Mouse (Mus musculus) gastrocnemius, postnatal 25 days (tissue): ENCODE data around the gene Nfatc2. TPM values are rescaled to one million over a fixed set of nuclear protein-coding genes. Genes with fewer than 3 reads are reported as not detected.

Experiments
- DNase-seq: peaks from one replicate; pipeline ENCODE4 v3.0.0; 2022
- microRNA-seq, 2 experiments: library from miRNA; unstranded; fragments of <30 nt; microRNA quantifications; one replicate each; pipeline ENCODE4 v1.2.0; 2021; ENCODE audit warnings: borderline replicate concordance in 2 of 2
- total RNA-seq, 2 experiments: library from RNA; stranded (reverse); gene quantifications; 1 replicate in 1 of 2; 2 replicates in 1 of 2; pipeline ENCODE4 v1.2.3; 2021

Gene Nfatc2
- total RNA-seq, 2 experiments from 2014 or later = 6.4 to 7.7 TPM

DNA sequence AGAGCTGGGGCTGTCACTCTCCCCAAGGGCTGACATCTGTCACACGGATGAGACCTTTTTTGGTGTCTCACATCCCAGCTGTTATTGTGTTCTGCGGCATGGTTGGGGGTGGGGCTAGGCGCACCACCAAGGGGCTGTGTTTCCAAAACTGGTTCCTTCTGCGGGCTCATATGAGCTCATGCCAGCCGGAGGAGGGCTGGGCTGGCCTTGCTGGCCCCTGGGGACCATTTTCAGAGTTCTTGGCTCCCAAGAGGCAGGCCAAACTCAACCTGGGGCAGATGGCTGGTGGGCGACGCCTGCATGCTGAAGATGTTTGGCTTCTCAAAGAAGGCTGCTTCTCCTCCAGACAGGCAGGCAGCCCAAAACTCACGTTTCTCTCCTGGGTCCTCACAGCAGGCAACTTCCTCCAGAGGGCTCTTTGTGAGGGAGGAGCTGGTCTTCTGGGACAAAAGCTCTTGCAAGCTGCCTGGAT lies 162.4 kb downstream of the Nfatc2 start:
- no peak for DNase-seq

DNA sequence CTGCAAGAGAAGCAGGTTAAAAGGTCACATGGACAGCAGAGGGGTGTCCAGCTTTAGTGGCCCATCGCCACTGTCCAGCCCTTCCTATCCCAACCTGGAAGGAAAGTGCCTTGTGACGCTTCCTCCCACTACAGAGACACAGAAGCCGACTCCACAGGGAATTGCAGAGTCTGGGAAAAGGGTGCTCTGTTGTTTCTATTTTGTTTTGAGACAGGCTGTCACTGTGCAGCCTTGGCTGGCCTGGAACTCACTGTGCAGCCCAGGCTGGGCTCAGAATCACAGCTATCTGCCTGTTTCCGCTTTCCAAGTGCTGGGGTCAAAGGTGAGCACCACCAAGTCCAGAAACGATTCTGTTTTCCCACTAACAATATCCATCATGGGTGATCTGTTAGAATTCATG lies 167.3 kb downstream of the Nfatc2 start:
- DNase-seq = no peak

DNA sequence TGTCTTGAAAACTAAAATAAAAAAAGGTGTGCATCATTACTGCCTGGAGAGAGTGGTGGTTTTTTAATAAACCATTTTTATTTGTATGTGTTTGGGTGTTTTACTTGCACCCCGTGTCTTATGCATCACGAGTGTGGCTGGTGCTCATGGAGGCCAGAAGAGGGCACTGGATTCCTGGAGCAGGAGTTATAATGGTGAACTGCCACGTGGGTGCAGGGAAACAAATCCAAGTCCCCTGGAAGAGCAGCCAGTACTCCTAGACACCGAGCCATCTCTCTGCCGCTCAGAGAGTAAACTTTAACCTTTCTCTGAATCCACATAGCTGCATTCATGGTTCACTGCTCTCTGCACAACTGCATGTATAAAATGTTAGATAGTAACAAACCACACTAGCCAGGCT lies 168.1 kb downstream of the Nfatc2 start:
- DNase-seq = no peak

DNA sequence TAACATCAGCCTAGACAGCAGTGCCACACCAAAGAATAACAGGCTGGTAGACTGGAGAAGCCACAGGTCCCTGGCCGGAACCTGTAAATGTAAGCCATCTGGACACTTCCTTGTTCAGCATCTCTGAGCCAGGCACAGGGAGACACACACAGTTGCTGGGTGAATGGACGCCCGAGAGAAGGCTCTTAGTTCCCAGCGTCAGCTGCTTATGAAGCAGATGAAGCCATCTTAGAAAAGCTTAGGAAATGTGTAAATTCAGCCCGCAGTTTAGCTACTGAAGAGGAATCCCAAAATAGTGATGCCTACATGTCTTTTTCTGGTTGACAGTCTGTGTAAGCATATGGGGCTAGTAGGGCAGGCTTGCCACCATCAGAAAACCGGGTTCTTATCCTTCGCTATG lies 169.1 kb downstream of the Nfatc2 start:
- no peak for DNase-seq

DNA sequence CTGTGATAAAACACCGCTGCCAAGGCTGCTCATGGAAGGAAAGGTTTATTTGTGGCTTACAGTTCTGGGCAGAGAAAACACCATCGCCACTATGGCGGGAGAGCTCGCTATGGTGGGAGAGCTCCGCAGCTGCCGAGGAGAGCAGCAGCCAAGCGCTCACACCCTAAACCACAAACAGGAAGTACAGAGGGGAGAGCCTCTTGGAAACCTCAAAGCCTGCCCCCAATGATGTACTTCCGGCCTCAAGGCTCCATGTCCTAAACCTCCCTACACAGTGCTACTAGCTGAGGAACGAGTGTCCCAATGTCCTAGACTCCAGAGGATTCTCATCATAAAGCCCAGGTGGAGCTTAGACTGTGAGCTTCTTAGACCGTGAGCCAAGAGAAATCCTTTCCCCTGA lies 171.9 kb downstream of the Nfatc2 start:
- DNase-seq = no peak

DNA sequence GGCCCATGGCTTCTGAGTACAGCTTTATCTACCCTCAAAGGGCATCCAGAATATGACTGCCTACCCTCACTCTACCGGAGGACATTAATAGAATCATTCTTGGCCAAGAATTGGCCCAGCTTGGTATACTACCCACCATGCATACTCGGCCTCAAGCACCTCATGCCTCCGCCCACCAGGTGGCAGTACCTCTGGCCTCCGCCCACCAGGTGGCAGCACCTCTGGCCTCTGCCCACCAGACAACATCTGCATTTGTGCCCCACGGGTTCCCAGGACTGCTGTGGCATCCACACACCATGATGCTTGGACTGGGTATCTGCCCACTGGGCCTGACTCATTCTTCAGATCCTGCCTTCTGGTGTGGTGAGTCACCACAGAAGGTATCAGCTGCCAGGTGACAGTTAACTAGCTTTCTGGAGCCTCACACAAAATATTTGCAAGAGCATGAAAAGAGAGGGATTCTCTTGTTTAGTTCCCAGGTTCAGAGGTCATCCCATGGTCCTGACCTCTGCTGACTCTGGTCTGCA lies 173.0 kb downstream of the Nfatc2 start:
- DNase-seq = no peak

Small RNA genes lying within 50 kb of the gene (microRNA-seq; reads per million reads assigned to microRNA genes)
- 0 to 1.3 reads per million in 2 experiments for gene Mir7004

Other genes starting within 250 kb of the Nfatc2 start
- 10 to 100 TPM; 13.3 to 18.8 TPM for gene Atp9a, start 140.8 kb upstream of the Nfatc2 start, total RNA-seq
- gene Sall4, start 166.3 kb upstream of the Nfatc2 start, total RNA-seq = 1 to 10 TPM; 1.2 to 2.2 TPM